Mouse (Mus musculus) erythroid progenitor cell, adult 5-6 weeks (primary cell): ENCODE results near the gene Celf2. TPM values are rescaled to one million over a fixed set of nuclear protein-coding genes. Genes with fewer than 3 reads are reported as not detected.

Experiments used
- ATAC-seq: replicated peaks from 2 replicates; pipeline ENCODE4 v1.8.0; 2016; ENCODE audit warnings: moderate number of reproducible peaks, mild to moderate bottlenecking, moderate TSS enrichment, inconsistent platforms; ENCODE audit not compliant: poor library complexity, low FRiP score, severe bottlenecking
- total RNA-seq, 2 experiments: library from RNA; stranded (forward) in 1 of 2; stranded (reverse) in 1 of 2; fragments of 150-400 nt in 1 of 2; fragments of 186-747, 209-891 nt in 1 of 2; gene quantifications; 2 replicates each; pipeline versions ENCODE4 v1.2.3 to v1.2.4; 2015 to 2017; ENCODE audit warnings: low replicate concordance in 2 of 2

The Celf2 gene
- total RNA-seq, 2 experiments from 2014 or later, result 12.0 to 24.7 TPM

- no peak for ATAC-seq
Measured at GRCm38 (mm10) chr2:6945638-6946415, 563.5 kb downstream of the Celf2 start.

- ATAC-seq, result no peak
Measured at GRCm38 (mm10) chr2:6943651-6944050, 565.7 kb downstream of the Celf2 start.

- no peak for ATAC-seq
Measured at GRCm38 (mm10) chr2:6942635-6943390, 566.5 kb downstream of the Celf2 start.

GRCm38 (mm10) chr2:6939143-6939542 lies 570.2 kb downstream of the Celf2 start:
- ATAC-seq, result no peak

- ATAC-seq, result no peak
Measured at GRCm38 (mm10) chr2:6933130-6933529, 576.2 kb downstream of the Celf2 start.

- ATAC-seq, result no peak
Measured at GRCm38 (mm10) chr2:6927693-6928360, 581.5 kb downstream of the Celf2 start.

- ATAC-seq, result no peak
Measured at GRCm38 (mm10) chr2:6925505-6925904, 583.9 kb downstream of the Celf2 start.

GRCm38 (mm10) chr2:6923738-6924474 lies 585.5 kb downstream of the Celf2 start:
- no peak for ATAC-seq

- no peak for ATAC-seq
Measured at GRCm38 (mm10) chr2:6915386-6915785, 594.0 kb downstream of the Celf2 start.

- no peak for ATAC-seq
Measured at GRCm38 (mm10) chr2:6913315-6913714, 596.0 kb downstream of the Celf2 start.

- ATAC-seq, result no peak
Measured at GRCm38 (mm10) chr2:6911932-6912331, 597.4 kb downstream of the Celf2 start.

GRCm38 (mm10) chr2:6909921-6910320 lies 599.4 kb downstream of the Celf2 start:
- ATAC-seq, result no peak

GRCm38 (mm10) chr2:6904411-6904810 lies 605.0 kb downstream of the Celf2 start:
- no peak for ATAC-seq

- ATAC-seq, result no peak
Measured at GRCm38 (mm10) chr2:6903251-6903763, 606.1 kb downstream of the Celf2 start.

DNA sequence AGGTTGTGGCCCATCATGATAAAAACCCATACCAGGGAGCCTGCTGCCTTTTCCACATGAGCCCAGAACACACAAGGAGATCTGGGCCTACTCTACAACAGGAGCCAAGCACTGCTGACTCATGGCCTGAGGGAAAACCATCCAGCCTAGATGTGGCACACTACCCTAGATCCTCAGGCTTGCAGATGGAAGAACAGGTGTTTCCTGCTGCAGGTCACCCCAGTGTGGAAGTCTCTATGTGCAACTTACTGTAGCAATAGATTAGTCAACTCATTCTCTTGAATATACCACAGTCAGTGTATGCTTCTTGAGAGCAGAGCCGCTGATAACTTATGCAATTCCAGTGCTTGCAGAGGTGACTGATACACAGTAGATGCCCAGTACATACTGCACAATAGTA lies 612.5 kb downstream of the Celf2 start:
- ATAC-seq, result no peak

DNA sequence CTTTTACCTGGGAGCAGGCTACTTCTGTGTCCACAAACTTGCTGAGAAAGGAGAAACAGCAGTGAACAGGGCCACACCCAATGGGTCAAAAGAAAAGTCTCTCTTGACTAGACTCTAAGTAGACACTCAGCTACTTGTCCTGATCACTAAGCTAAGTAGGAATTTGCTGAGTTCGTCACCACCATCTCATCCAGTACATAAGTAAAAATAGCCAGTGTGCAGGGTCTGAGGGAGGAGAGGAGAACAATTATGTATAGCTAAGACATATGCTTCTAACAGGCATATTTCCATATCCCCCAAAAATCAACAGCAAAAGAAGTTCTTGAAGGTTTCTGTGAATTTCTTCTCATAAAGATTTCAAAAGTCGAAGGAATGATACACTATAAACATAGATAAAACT lies 615.8 kb downstream of the Celf2 start:
- ATAC-seq, result no peak

DNA sequence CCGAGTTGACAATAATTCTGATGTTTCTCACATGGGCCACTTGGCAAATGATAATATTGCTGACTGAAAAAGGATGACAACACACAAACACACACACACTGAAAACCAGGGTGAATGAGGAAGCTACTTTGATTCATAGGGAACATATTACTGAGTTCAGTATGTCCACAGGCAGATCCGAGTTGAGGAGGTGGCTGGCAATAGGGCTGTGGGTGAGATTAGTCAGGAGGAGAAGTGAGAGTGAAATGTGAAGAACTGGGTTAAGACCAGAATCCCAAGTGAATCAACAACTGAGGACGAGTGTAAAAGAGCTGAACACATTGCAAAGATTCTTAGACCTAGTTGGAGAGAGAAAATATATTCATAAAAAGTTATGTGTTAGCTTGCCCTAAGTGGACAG lies 616.3 kb downstream of the Celf2 start:
- ATAC-seq, result no peak

DNA sequence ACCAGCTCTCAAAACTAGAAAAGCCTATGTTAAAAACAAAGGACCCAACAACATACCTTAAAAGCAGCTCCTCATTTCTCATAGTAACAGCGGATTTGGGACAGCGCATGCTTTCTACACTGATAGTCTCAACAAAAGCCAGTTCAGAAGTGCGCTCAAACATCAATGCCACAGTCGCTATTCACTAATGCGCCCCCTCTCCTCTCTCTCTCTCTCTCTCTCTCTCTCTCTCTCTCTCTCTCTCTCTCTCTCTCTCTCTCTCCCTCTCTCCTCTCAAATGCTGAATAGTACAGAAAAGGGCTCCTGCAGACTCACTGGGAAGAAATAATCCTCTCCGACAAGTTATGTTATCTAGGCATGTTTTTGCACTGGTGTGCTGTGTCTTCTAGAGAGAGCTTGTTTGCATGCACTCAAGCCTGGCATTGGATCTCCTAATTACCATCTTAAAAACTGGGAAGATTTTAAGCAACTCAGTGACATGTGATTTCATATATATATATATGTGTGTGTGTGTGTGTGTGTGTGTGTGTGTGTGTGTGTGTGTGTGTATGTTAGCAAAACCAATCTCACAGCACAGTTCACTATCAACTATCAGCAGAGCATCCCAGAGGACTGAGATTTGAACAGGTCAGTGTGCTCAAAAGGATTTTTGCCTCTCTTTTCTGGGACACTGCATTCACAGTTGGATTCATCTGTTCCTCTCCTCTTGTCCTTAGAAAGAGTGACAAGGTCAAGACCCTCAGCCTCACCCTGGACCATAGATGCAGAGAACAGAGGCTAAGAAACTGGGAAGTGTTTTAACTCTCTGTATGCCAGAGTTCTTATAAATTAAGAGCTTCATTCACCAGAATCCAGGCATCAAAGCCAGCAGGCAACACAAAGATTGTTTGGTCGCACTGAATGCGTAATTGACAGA lies 624.3 kb downstream of the Celf2 start:
- ATAC-seq, result no peak
